Mouse (Mus musculus) forelimb bud, embryonic 11.5 days (tissue): ENCODE measurements around the gene 1810013L24Rik.
"Not testable (repeated sequence)": the region's sequence is repeated elsewhere in the genome, so short reads cannot be mapped to it uniquely, and the experiment has no call there.

Experiments
- DNase-seq: peaks from one replicate; pipeline ENCODE4 v3.0.0-alpha.2; 2012; ENCODE audit warnings: low read depth, low spot score

1810013L24Rik gene

GRCm38 (mm10) chr16:8836876-8837275 lies 7.0 kb downstream of the 1810013L24Rik start:
- no peak for DNase-seq

- DNase-seq = no peak
These were observed 7.7 kb downstream of the 1810013L24Rik start for GRCm38 (mm10) chr16:8837595-8837994.

- no peak for DNase-seq
These were observed 9.0 kb downstream of the 1810013L24Rik start for GRCm38 (mm10) chr16:8838921-8839320.

DNA sequence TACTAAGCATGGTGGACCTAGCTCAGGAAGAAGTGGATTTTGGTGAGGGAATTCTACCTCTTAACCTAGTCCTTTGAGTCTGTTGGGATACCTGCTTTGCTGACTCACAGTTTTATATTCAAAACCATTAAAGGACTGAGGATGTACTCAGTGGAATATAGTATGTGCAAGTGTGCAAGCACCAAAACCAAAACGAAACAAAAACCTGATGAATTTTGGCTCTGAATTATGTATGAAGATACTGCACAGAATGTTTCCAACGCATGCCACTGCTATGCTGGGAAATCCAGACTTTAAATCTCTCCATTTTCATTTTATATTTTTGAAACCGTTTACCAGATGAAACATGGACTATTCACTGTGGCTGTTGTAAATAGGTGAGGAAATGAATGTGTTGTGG lies 10.7 kb downstream of the 1810013L24Rik start:
- DNase-seq = no peak

GRCm38 (mm10) chr16:8842962-8843361 lies 13.1 kb downstream of the 1810013L24Rik start:
- DNase-seq = no peak

DNA sequence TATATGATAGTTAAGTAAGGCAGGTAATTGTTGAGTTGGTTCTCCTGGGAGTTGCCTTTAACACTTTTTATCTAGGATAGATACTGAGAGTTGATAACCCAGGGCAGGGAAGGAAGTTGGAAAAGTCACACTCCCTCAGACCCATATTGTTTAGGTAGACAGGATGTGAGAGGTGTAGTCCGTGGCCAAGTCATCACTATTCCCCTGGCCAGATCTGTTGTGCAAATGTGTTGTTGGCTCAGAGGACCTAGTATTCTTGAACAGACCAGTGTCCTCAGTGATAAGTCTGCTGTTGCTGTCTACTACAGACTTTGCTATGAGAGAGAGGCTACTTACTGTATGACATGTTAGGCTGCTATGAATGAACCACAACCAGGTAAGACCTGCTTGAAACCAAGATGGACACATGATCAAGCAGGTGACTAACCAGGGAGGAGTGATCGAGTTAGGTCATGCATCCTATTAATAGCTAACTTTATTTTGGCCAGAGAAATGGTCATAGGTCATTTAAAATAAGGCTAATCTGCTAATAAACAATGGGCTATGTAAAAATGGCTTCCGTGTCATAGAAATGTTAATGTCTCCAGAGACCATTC lies 13.8 kb downstream of the 1810013L24Rik start:
- no peak for DNase-seq

DNA sequence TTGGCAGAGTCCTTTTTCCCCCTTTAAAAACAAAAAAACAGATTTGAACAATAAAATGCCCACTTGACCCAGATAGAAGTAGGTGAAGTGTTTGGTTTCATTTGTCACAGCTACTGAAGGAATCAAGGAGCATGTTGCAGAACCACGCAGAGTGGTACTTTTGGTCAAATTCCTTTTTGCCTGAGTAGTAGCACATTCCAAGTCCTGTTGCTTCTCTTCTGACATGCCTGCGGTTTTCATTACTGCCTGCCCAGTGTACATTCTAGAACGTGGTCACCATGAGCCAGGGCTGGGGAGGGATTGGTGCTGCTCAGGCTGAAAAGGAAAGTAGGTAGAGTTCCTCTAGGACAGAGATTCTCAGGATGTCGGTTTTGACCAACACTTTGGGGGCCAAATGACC lies 16.1 kb downstream of the 1810013L24Rik start:
- no peak for DNase-seq

DNA sequence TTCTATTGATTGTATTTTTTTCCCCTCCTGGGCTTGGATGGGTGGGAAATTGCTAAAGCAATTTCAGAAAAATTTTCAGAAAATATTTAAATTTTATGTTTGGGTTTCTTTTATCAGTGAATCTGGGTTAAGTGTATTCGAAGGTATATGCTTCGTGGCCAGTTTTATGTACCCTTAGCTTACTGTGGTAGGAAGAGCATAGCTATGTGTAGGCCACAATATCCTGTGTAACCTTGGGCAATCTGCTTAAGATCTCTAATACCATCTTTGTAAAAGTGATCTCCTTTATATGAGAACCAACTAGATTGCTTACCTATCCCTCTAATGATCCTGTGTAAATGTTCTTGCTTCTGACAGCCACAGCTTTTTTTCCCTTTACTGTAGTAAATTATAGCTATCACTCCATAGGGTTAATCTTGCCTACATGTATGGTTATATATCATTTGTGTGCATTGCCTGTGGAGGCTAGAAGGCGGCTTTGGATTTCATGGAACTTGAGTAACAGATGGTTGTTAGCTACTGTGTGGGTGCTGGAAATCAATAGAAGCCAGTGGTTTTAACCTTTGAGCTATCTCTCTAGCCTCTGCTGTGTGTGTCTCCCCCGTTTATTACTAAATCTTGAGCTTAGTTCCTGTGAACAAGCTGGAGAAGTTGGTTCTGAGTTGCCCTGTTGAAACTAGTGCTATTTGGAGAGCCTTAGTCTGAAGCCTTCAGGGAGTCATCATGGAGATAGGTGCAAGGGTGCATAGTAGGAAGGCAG lies 18.6 kb downstream of the 1810013L24Rik start:
- DNase-seq = no peak

DNA sequence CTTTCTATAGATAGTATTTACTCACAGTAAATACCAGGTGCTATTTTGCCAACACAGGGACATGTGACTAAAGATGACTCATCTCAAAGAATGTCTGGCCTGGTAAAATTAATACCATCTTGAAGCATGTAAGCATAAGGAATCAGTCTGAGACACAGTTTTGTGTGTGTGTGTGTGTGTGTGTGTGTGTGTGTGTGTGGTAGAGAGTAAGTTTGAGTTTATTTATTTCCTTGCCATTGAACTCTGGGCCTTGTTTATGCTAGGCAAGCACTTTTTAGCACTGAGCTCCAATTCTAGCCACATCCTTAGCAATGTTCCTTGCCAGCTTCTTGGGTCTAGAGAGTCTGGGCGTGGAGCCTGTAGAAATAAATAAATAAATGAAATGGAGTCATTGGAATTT lies 20.0 kb downstream of the 1810013L24Rik start:
- DNase-seq = no peak

DNA sequence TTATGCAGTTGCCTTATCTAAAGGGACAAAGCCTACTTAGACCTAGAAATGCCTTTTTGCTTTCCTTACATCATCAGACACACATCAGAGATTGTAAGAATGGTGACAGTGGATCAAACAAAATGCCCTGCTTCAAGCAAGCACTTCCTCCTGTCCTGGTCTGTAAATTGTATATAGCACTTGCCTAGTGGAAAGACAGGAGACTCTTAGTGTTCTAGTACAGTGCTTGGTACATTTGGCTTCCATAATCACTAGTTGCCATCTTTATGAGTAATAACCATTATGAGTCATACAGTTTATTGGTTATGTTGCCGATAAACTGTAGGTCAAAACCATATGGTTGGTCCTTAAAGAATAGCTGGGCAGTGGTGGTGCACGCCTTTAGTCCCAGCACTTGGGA lies 25.2 kb downstream of the 1810013L24Rik start:
- no peak for DNase-seq

DNA sequence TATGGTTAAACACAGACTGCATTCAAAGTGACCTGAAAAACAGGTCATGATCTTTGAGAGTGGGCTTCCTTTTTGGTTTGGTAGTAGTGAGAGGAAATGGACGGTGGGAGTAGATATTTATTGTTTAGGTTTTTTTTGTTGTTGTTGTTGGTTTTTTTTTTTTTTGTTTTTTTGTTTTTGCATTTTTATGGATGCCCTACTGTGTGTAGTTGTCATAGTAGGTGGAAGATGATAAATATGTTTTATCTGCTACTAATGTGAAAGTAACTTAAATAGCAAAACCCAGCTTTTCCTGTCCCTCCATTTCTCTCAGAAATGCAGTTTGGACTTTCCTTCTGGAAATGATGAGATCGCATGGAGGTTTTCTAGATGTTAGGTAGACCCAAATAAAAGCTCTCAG lies 26.9 kb downstream of the 1810013L24Rik start:
- DNase-seq = no peak

DNA sequence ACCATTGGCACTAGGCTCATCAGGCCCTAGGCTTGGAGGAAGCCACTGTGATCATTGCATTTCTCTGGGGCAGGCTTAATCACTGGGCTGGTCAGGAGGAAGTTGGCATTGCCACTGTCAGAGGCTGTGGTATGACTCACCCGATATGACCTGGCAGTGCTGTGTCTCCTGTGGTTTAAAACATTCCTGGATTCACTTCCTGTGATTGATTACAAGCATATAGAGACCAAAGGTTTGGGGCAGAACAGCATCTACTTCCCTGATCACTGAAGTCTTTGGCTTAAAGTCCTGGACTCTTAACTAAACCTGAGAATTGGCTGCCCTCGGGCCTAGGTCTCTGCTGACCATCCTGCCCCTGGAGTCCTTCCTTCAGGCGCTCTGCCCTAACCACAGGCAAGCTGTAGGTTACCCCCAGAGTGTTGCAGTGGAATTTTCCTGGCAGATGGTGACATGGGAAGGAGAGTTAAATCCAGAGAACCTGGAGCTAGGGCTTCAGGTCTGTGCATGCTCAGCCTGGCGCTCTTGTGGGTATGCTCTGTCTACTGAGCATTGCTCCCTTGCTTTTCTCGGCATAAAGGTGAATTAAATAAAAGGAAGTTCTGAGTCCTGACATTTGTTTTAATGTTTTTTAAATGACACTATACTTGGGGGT lies 32.6 kb downstream of the 1810013L24Rik start:
- no peak for DNase-seq

- DNase-seq = no peak
These were observed 34.3 kb downstream of the 1810013L24Rik start for GRCm38 (mm10) chr16:8864223-8864631.

DNA sequence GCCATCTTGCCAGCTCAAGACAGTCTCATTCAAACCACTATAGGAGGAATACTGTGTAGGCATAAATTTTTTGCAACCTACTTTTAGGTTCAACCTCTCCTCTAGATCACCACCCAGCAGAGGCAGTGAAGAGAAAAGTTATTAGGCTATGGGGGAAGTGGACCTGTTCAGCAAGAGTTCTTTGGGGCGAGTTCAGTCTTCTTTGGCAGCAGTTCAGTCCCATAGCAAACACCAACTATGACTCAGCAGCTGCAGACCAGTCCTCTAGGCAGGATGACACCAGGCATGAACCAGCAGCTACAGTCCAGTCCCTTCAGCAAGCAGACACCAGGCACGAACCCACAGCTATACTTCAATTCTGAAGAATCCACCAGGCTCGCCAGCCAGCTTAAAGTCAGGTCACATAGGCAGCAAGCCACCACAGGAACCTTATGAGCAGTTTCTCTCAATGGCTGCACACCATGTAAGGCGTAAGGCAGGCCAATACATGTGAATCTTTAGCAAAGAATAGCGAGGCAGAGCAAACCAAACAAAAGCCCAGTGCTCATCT lies 37.6 kb downstream of the 1810013L24Rik start:
- no peak for DNase-seq

- DNase-seq = no peak
These were observed 38.6 kb downstream of the 1810013L24Rik start for GRCm38 (mm10) chr16:8868506-8868905.

GRCm38 (mm10) chr16:8869715-8870114 lies 39.8 kb downstream of the 1810013L24Rik start:
- peak; percentile 71 for DNase-seq

DNA sequence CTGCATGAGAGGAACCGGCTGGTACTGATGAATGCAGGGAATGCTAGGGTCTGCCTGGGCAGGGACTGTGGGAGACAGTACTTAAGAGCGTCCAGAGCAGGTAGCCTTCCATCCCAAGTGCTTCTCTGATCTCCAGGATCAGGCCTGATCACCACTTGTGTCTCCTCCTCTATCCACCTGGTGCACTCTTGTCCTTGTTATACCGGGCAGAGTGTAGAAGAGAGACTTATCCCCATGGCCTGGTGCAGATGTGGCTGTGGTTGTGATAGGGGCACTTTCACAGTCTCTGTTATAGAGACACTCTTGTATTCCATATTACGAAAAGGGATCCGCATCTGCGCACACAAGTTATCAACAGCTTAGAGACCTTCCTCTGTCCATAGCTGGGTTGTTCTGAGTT lies 41.5 kb downstream of the 1810013L24Rik start:
- DNase-seq = no peak

DNA sequence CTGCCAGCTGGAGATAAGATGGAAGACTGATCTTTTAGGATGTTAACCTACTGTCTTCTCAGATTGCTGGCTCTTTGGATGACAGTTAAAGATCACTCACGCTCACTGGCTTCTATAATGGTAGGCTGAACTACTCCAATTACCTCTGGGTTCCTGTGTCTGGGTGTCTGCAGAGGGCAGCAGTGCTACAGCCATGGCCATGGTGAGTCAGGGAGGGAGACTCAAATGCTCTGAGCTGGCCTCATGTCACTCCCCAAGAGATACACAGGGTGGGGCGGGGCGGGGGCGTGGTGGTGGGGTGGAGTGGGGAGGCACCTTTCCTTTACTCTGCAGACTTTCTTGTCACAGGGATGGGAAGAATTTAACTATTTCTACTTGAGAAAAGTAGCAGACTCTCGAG lies 42.1 kb downstream of the 1810013L24Rik start:
- DNase-seq = no peak

GRCm38 (mm10) chr16:8872486-8872885 lies 42.6 kb downstream of the 1810013L24Rik start:
- DNase-seq = no peak

GRCm38 (mm10) chr16:8880076-8880475 lies 50.2 kb downstream of the 1810013L24Rik start:
- no peak for DNase-seq

GRCm38 (mm10) chr16:8883674-8884241 lies 53.9 kb downstream of the 1810013L24Rik start:
- DNase-seq = peak; percentile 78

- DNase-seq = not testable (repeated sequence)
These were observed 64.3 kb downstream of the 1810013L24Rik start for GRCm38 (mm10) chr16:8894214-8894613.
